Mouse (Mus musculus) MEL (cell line): ENCODE measurements around the gene Alppl2.

Source experiments
- USF2 ChIP-seq, 2 experiments: IDR thresholded peaks; 2 replicates each; pipeline ENCODE4 v1.6.1; 2011 to 2012; ENCODE audit warnings: improper control_type of control experiment in 2 of 2, low read length in 2 of 2, borderline replicate concordance in 1 of 2, inconsistent platforms in 1 of 2, low read depth in 1 of 2, mild to moderate bottlenecking in 1 of 2; ENCODE audit not compliant: insufficient read depth in 1 of 2
- ZNF384 ChIP-seq: IDR thresholded peaks from 2 replicates; pipeline ENCODE4 v1.6.1; 2012; ENCODE audit warnings: low read depth, mild to moderate bottlenecking, inconsistent platforms, low read length, improper control_type of control experiment

DNA sequence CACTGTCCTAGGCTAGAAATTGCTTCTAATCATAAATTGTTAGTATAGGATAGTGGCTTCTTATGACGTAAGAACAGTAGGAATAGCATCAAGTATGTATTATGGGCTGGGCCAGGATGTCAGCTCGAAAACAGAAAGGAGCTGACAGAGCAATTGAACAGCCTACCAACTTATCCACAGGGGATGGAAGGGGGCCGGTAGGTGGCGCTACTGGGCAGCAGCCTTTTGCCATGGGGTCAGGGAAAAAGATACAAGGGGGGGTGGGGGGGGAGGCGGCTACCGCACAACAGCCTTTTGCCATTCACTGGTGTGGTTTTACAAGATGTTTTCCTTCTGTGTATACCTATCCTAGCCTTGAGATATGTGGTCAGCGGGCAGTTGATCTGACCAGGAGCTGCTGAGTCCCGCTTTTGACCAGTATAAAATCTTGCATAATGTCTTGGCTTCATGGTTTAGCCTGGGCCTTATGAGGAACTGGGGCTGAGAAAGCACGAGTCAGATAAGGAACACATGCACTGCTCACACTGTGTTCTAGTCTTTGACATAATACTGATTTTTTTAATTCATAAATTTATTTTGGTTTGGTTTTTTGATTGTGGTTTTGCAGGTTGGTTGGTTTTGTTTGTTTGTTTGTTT is 22.1 kb upstream of the Alppl2 start:
- TF ChIP-seq ZNF384 = no peak
- TF ChIP-seq USF2 (IDR thresholded peaks at IDR 0.05; ENCODE audit: borderline replicate concordance in 1 of 2, insufficient read depth in 1 of 2, low read depth in 1 of 2, low read length in 2 of 2) = no peak
